Mouse (Mus musculus) large intestine, adult 2 months (tissue): ENCODE measurements at regions not wholly inside any gene's neighbourhood (a gene's known extent, or its start where the extent isn't known, plus 50 kb on each side); places are given as distances from the start of the nearest gene placed in this dataset.

ENCODE experiments used
- DNase-seq: peaks from one replicate; pipeline ENCODE4 v3.0.0-alpha.2; 2012; ENCODE audit warnings: low read depth, low spot score
- WGBS: fragments of 180-500 bp; shearing (Covaris S2); methylation state at CpG from one replicate; pipeline ENCODE4 v1.1.7; 2018; 5-methylcytosine and 5-hydroxymethylcytosine counted together

DNA sequence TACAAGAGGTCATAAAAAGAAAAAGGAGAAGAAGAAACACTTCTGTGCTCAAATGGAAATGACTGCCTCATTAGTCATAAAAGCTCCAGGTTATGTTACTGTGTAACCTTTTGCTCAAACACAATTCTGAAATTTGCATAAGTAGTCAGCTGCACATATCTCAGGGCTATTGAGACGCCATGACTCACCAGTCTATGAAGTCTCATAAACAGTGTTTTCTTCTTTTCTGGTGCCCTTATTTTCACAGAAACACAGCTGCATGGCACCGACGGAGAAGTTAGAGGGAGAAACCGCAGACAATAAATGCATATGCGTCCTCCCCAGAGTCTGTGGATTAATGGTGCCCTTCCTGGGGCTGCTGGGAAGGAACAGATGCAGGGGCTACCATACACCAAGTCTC is 193.1 kb upstream of the Prkcq start:
- no peak for DNase-seq
- WGBS: 60% methylated on average over 5 of the region's 5 CpGs

- WGBS: 61% methylated on average over 7 of the region's 7 CpGs
Measured at GRCm38 (mm10) chr2:10986101-10986500, 185.8 kb upstream of the Prkcq start.

GRCm38 (mm10) chr2:10990043-10990728 is 181.7 kb upstream of the Prkcq start:
- WGBS: 91% methylated on average over 7 of the region's 7 CpGs
- DNase-seq: no peak

More at GRCm38 (mm10) chr2:10986101-10986500, 185.8 kb upstream of the Prkcq start:
- DNase-seq: no peak

- DNase-seq: no peak
- WGBS: 35% methylated on average over 1 of the region's 1 CpGs
Measured at GRCm38 (mm10) chr2:10998798-10999197, 173.1 kb upstream of the Prkcq start.

DNA sequence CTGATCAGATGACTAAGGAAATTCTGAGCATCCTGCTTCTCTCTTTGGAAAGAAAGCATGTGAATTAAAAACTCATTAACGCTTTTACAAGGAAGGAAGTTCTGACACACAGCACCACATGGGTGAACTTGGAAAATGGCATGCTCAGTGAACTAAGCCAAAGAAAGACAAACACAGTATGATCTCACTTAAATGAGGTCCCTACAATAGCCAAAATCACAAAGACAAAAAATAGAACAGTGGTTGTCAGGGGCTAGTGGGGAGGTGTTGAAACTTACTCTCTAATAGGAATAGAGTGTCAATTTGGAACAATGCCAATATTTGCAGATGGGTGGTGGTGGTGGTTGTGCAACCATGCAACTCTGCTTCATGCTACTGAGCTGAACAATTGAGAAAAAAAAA is 172.7 kb upstream of the Prkcq start:
- DNase-seq: no peak
- 72% methylated on average over 1 of the region's 1 CpGs for WGBS

DNA sequence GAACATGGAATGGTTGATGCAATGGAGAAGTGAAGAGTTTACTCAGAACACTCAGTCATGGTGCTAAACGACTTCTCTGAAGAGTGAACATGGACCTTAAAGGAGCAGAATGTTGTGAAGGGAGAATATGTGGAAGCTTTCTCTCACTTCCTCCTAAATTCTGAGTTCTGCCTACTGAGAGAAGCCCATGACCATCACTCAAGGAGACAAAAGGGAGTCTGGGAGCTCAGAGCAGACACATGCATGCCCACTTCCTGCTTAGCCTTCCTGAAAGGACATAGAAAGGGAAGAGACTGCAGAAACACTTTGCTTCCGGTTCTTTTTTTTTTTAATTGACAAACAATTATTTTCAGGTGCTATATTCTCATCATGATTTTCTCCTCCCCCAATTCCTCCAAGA is 166.1 kb upstream of the Prkcq start:
- 47% methylated on average over 2 of the region's 2 CpGs for WGBS
- no peak for DNase-seq

DNA sequence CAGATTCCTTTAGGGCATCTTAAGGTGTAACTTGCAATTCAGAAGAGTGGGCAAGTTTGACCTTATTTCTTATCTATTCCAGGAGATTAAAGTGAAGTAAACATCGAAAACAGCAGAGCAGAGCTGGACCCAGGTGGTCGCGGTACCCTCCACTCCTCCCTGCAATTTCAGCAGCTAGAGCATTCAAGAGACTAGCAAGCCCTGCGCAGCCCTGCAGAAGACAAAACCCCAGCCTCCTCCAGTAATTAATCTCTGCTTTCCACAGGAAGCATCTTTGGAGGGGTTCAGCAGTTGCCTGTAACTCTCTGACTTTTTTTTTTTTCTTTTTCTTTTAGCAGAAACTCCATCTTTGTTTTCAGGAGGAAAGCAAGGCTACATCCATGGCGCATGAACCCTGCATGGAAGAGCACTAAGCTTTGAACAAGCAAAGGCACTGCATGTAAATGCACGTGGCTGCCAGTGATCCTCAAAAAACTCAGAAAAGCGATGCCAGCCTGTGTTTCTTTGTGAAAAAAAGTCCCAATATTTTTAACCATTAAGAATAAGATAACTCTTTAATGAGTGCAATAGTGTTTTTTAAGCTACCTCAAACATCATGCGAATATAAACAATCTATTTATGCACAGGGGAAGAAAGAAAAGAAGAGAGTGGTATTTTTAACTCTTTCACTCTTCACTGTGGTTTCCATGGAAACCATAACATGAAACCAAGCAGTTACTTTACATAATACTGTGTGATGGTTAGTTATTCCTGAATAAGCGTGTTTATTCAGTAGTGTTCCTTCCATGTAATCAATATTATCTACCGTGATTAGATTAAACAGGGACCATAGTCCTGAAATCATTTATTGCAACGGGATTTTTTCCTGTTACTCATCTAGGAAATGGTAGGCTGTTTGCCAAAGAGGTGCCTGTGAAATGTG is 160.6 kb upstream of the Prkcq start:
- DNase-seq: no peak
- WGBS: 74% methylated on average over 11 of the region's 11 CpGs

- 75% methylated on average over 4 of the region's 4 CpGs for WGBS
- no peak for DNase-seq
Measured at GRCm38 (mm10) chr2:11012312-11012860, 159.5 kb upstream of the Prkcq start.

GRCm38 (mm10) chr2:11013154-11013553 is 158.8 kb upstream of the Prkcq start:
- DNase-seq: no peak
- WGBS: 81% methylated on average over 3 of the region's 3 CpGs

DNA sequence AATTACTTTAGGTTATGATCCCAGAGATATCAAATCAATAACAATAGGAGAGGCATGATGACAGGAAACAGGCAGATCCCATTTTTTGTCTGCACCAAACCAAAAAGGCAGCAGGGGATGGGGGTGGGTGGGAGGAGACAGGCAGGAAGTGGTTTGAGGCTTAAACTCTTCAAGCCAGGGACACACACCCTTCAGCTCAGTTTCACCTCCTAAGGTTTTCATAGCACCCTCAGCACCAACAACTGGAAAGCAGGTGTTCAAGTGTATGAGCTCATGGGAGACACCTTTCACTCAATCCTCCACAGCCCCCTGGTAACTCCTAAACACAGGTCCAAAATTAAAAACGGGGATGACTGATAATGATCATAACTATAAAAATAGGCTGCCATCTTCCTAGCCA is 155.5 kb upstream of the Prkcq start:
- 58% methylated on average over 1 of the region's 1 CpGs for WGBS
- no peak for DNase-seq

DNA sequence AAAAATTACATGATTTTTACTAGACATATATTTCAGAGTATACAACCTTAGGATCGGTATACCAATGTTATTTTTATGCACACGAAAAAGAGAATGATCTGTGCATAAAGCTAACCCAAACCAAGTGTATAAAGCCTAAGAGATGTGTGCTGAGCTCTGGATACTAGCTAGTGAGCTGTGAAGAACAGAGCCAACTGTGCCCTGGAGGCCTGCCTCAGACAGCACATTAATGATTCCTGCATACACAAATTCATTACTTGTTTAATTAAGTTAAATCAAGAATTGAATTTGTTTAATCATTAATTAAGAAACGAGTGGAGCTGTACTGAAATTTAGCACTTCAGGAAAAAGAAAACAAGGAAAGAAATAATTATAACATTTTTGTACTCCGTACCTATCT is 139.0 kb upstream of the Prkcq start:
- WGBS: 73% methylated on average over 4 of the region's 4 CpGs
- no peak for DNase-seq

DNA sequence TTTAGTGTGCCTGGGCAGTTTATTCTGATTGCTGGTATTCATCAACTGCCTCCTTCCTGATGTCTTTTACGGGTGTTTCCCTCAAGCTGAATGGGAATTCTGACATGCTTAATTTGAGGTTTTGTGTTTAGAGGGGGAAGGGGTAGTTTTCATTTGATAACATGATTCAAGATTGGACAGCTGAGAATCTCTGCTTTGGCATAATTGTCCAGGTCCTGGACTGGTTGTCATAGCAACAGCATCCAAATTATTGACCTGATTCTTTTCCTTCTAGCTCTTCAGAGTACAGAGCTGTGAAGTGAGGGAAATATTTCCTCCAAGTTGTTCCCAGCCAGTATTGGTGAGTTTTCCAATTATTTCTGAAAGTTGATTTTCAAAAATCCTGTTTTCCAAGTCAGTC is 137.7 kb upstream of the Prkcq start:
- WGBS: 68% methylated on average over 1 of the region's 1 CpGs
- no peak for DNase-seq

DNA sequence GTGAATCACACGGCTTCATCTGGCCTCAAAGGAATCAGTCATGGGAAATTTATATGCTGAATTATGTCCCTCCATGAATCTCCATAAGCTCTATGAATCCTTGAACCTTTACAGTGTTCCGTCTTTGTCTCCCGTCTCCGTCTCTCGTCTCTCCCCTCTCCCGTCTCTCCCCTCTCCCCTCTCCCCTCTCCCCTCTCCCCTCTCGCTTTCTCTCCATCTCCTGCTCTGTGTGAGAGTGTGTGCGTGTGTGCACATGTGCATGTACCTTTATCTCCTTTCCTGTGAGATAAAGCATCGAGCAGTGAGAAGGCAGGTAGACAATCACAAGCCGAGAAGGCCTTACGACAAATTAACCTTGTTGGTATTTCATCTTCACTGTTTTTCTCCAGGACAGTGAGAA is 134.6 kb upstream of the Prkcq start:
- WGBS: 85% methylated on average over 11 of the region's 11 CpGs
- no peak for DNase-seq

GRCm38 (mm10) chr2:11038440-11038839 is 133.5 kb upstream of the Prkcq start:
- no peak for DNase-seq
- WGBS: 92% methylated on average over 5 of the region's 5 CpGs

- DNase-seq: no peak
Measured at GRCm38 (mm10) chr2:11040005-11040404, 131.9 kb upstream of the Prkcq start.

DNA sequence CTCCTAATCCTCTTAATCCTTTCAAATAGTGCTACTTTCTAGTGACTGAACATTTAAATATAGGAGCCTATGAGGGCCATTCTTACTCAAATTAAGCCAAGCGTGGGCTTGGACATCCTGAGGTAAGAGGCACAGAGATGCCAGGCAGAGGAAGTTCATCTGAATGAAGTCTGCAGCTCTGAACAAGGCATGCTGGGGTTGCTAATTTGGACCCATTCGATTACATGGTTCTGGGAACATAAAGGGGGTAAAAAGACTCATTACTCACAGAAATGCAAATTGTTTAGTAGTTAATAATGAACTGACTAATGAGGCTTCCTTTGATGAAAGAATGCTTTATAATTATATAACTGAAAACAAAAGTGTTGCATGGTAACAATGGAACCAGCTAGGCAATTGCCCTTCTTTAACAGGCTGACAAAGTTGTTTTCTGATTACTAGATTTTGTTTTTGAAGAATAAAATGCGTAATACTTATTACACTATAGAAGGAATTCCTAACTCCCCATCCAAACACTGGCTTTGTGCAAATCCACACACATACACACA is 127.1 kb upstream of the Prkcq start:
- DNase-seq: no peak
- 87% methylated on average over 3 of the region's 3 CpGs for WGBS

More at GRCm38 (mm10) chr2:11040005-11040404, 131.9 kb upstream of the Prkcq start:
- 81% methylated on average over 2 of the region's 2 CpGs for WGBS

- WGBS: 80% methylated on average over 7 of the region's 7 CpGs
- DNase-seq: no peak
Measured at GRCm38 (mm10) chr2:11051621-11052020, 120.3 kb upstream of the Prkcq start.

DNA sequence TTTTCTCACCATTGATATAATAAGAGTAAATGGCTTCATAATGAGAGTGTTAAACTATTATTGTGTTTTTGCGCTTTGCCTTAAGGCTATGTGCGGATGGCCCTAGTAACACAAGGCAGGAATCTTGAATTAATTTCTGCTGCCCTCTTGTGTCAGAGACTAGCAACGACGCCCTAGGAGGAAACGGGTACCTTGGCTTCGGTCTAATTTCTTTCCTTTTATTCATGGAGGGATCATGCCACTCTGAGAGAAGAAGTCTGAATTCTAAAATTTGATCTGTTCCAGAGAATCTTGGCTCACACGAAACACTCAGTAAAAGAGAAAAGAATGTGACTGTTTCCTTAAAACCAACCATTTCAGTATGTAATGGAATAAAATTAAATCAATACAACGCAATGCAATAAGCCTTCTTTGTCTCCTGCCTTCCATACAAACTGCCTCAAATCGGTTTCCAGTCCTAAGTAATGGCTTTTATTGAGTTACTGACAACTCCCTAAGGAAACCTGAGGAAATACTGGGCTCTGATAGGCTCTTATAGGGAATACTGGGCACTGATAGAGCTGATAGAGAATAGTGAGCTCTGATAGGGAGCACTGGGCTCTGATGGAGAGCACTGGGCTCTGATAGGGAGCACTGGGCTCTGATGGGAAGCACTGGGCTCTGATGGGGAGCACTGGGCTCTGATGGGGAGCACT is 112.0 kb upstream of the Prkcq start:
- DNase-seq: no peak
- WGBS: 21% methylated on average over 9 of the region's 9 CpGs

- DNase-seq: no peak
- WGBS: 82% methylated on average over 4 of the region's 4 CpGs
Measured at GRCm38 (mm10) chr2:11067384-11067783, 104.5 kb upstream of the Prkcq start.

DNA sequence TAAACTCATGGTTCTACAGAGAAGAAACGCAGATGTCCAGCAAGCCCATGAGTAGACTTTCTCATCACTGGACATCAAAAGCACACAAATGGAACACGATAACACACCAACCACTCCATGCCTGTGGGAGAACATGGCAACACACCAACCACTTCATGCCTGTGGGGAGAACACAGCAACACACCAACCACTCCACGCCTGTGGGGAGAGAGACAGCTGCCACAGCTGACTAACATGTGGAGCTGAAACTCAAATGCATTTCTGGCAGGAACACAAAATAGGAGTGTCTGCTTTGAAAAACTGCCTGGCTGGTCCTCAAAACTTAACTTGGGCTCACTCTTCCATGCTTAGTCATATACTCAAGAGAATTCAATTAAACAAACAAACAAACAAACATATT is 88.4 kb upstream of the Prkcq start:
- DNase-seq: no peak
- 84% methylated on average over 3 of the region's 3 CpGs for WGBS
